Mouse (Mus musculus) stomach, postnatal 0 days (tissue): Measurements from ENCODE around the gene Cblb.

Experiments used
- CTCF ChIP-seq: IDR thresholded peaks from 2 replicates; pipeline ENCODE4 v1.5.1; 2016; ENCODE audit warnings: antibody characterized with exemption, low read depth, mild to moderate bottlenecking, moderate library complexity
- EP300 ChIP-seq: optimal IDR thresholded peaks from 2 replicates; pipeline ENCODE3; 2016; ENCODE audit warnings: antibody characterized with exemption

GRCm38 (mm10) chr16:52052734-52053133, 21.7 kb downstream of the Cblb start:
- no peak for TF ChIP-seq CTCF
- no peak for TF ChIP-seq EP300
